Mouse (Mus musculus) midbrain, embryonic 16.5 days (tissue): ENCODE measurements around the gene Calm2. TPM values are rescaled to one million over a fixed set of nuclear protein-coding genes. Genes with fewer than 3 reads are reported as not detected.

Experiments used
- ATAC-seq: fragments of 200-750 bp; cut with Nextera tagmentation; 2 replicates; pipeline ENCODE4 v1.8.0; 2017; ENCODE audit warnings: moderate TSS enrichment
- H3K27ac ChIP-seq: fragments of 300-500 bp; sonication (generic); 2 replicates; pipeline ENCODE4 v1.5.1; 2014; ENCODE audit warnings: mild to moderate bottlenecking, low read length, mixed read lengths
- H3K27me3 ChIP-seq: fragments of 300-500 bp; sonication (generic); 2 replicates; pipeline ENCODE4 v1.6.1; 2014; ENCODE audit warnings: low read depth, low read length, mixed read lengths; ENCODE audit not compliant: control insufficient read depth, insufficient read depth
- H3K36me3 ChIP-seq: fragments of 300-500 bp; sonication (generic); 2 replicates; pipeline ENCODE4 v1.6.1; 2014; ENCODE audit warnings: mild to moderate bottlenecking, low read length, moderate library complexity, mixed read lengths; ENCODE audit not compliant: control insufficient read depth, insufficient read depth
- H3K4me1 ChIP-seq: fragments of 300-500 bp; sonication (generic); 2 replicates; pipeline ENCODE4 v1.6.1; 2014; ENCODE audit warnings: mild to moderate bottlenecking, low read length, mixed read lengths; ENCODE audit not compliant: control insufficient read depth, insufficient read depth
- H3K4me2 ChIP-seq: fragments of 300-500 bp; sonication (generic); 2 replicates; pipeline ENCODE4 v1.6.1; 2014; ENCODE audit warnings: mild to moderate bottlenecking, low read length, mixed read lengths
- H3K4me3 ChIP-seq: fragments of 300-500 bp; sonication (generic); 2 replicates; pipeline ENCODE4 v1.5.1; 2014; ENCODE audit warnings: low read depth, mild to moderate bottlenecking, low read length, moderate library complexity, mixed read lengths
- H3K9ac ChIP-seq: fragments of 300-500 bp; sonication (generic); 2 replicates; pipeline ENCODE4 v1.6.1; 2014; ENCODE audit warnings: low read depth, low read length, mixed read lengths
- H3K9me3 ChIP-seq: fragments of 300-500 bp; sonication (generic); replicated peaks from 2 replicates; pipeline ENCODE4 v1.6.1; 2014; ENCODE audit warnings: mild to moderate bottlenecking, low read length, mixed read lengths; ENCODE audit not compliant: control insufficient read depth, poor library complexity, severe bottlenecking
- WGBS: fragments of 180-500 bp; shearing (Covaris S2); extraction: QIAGEN DNeasy Blood & Tissue Kit; methylation state at CpG from one replicate; pipeline ENCODE4 v1.1.7; 2014; 5-methylcytosine and 5-hydroxymethylcytosine counted together
- polyA plus RNA-seq: library from polyadenylated mRNA; unstranded; fragments of >200 nt; fragmentation: Nextera tagmentation; extraction: Ambion mirVana; gene quantifications from 2 replicates; pipeline ENCODE4 v1.2.1, GENCODE M21; 2015

Gene Calm2
- 2,230 and 2,642 TPM in 2 replicates for polyA plus RNA-seq

DNA sequence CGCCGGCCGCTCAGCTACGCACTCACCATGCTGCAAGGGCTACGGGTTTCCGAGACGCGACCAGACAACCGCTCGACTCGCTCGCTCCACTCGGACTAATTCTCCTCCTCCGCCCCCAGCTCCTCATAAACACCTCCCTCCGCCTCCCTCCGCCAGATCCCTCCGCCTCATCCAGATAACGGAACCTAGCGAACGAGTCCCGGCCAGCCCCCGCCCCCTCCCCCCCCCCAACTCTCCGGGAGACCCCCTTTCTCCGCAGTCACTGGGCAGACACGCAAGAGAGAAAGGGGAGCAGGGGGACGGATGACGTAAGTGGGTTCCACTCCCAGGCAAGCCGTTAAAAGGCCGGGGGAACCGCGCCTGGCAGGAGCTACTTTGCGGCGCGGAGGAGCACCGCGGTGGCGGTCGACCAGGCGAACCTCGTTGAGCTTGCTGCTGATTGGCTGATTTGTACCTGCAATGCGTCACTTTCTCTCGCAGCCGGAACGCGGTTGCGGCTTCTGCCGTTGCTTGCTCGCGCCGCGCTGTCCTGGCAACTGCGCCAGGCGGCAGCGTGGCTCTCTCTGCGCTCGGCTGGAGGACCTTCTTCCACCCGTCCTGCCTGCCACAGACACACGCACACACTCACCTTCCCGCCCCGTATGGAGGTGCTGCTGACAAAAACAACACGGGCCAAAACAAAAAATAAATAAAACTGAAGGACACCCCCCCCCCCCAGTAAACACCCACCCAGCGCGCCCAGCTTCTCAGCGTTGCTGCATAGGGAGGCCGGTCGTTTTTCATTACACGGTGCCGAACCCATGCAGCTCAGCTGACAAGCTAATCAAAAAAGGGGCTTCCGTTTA lies at the start of gene Calm2:
Gene Calm2 (minus strand): TSS at position 169 of the 845 bp plus-strand sequence.
- under 1% methylated on average over 64 of the region's 69 CpGs for WGBS
- no peaks in the 10 kb centered on the region for H3K9me3 ChIP-seq
- peak within 1 kb of the TSS; percentile 86 for H3K4me2 ChIP-seq
- H3K9ac ChIP-seq: peak within 1 kb of the TSS; percentile 99
- H3K27me3 ChIP-seq: no peaks in the 10 kb centered on the region
- H3K4me3 ChIP-seq: peak within 1 kb of the TSS; percentile 97
- peak within 1 kb of the TSS; percentile 99 for H3K27ac ChIP-seq
- peaks cover 35% of the 10 kb centered on the region for H3K4me1 ChIP-seq
- H3K36me3 ChIP-seq: no peaks in the 10 kb centered on the region
- peak; percentile 93 for ATAC-seq

GRCm38 (mm10) chr17:87495504-87495903 lies 48.8 kb upstream of the Calm2 start:
- 93% methylated on average over 4 of the region's 4 CpGs for WGBS
- no peak for ATAC-seq
- H3K9me3 ChIP-seq: no peaks in the 10 kb centered on the region

GRCm38 (mm10) chr17:87494310-87494709 lies 47.6 kb upstream of the Calm2 start:
- H3K27ac ChIP-seq: no peak overlapping the region
- H3K4me1 ChIP-seq: peaks cover 7% of the 10 kb centered on the region
- H3K4me2 ChIP-seq: no peak overlapping the region
- no peak overlapping the region for H3K9ac ChIP-seq
- no peaks in the 10 kb centered on the region for H3K27me3 ChIP-seq
- H3K4me3 ChIP-seq: no peak overlapping the region
- no peaks in the 10 kb centered on the region for H3K9me3 ChIP-seq
- H3K36me3 ChIP-seq: no peaks in the 10 kb centered on the region
- ATAC-seq: no peak
- WGBS: 93% methylated on average over 4 of the region's 4 CpGs

More at GRCm38 (mm10) chr17:87495504-87495903, 48.8 kb upstream of the Calm2 start:
- H3K4me2 ChIP-seq: no peak overlapping the region
- H3K27me3 ChIP-seq: no peaks in the 10 kb centered on the region
- no peaks in the 10 kb centered on the region for H3K36me3 ChIP-seq
- peaks cover 3% of the 10 kb centered on the region; the same call in 1 of the 2 replicates for H3K4me1 ChIP-seq
- no peak overlapping the region for H3K9ac ChIP-seq
- no peak overlapping the region for H3K27ac ChIP-seq
- H3K4me3 ChIP-seq: no peak overlapping the region

DNA sequence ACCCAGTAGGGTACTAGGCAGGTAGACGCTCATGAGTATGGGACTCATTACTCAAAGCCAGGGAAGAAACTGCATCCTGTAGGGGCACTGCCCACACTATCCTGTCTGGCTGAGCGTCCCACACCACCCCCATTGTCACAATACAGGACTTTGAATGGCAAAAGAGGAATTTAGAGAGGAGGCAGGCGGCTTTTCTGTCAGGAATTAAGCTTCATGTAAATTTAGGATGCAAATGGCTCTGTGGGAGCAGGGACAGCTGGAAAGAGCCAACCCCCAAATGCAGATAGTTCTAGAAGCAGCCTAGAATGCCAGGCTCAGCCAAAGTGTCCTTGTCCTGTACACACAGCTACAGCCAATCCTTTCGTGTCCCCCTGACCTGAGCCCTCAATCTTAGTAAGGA lies 45.6 kb upstream of the Calm2 start:
- H3K36me3 ChIP-seq: no peaks in the 10 kb centered on the region
- H3K4me2 ChIP-seq: no peak overlapping the region
- no peak for ATAC-seq
- no peak overlapping the region for H3K9ac ChIP-seq
- H3K27ac ChIP-seq: no peak overlapping the region
- 44% methylated on average over 4 of the region's 4 CpGs for WGBS
- no peaks in the 10 kb centered on the region for H3K27me3 ChIP-seq
- no peaks in the 10 kb centered on the region for H3K9me3 ChIP-seq
- no peak overlapping the region for H3K4me3 ChIP-seq
- H3K4me1 ChIP-seq: peaks cover 7% of the 10 kb centered on the region

DNA sequence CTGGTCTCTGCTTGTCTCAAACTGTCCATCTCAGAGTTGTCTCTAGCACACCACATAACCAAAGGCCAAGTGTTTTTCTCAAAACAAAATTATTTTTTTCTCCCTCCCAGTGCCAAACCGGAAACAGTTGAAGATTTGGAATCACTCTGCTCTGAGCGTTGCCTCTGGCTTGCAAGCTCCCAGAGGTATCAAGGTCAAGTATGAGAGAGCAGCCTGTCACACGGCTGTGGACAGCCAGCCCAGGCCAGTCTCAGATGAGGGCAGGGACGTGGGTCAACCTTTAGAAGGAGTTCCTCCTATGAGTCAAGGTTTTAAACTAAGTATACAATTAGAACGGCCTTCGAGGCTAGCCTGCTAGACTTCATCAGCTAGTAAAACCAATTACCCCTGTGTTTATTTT lies 43.6 kb upstream of the Calm2 start:
- H3K4me1 ChIP-seq: peaks cover 7% of the 10 kb centered on the region
- no peak for ATAC-seq
- H3K4me2 ChIP-seq: no peak overlapping the region
- H3K36me3 ChIP-seq: no peaks in the 10 kb centered on the region
- H3K27ac ChIP-seq: peak overlapping the region; percentile 28; the same call in 1 of the 2 replicates
- no peak overlapping the region for H3K9ac ChIP-seq
- H3K27me3 ChIP-seq: no peaks in the 10 kb centered on the region; the same call in 1 of the 2 replicates
- H3K4me3 ChIP-seq: no peak overlapping the region
- H3K9me3 ChIP-seq: 0 out of 2 replicates have a peak, but pooled peaks cover 3% of the 10 kb centered on the region
- 54% methylated on average over 6 of the region's 6 CpGs for WGBS

GRCm38 (mm10) chr17:87485751-87486150 lies 39.0 kb upstream of the Calm2 start:
- Histone ChIP-seq H3K4me2 (no peak overlapping the region), H3K9me3 (0 out of 2 replicates have a peak, but pooled peaks cover 3% of the 10 kb centered on the region), H3K27me3 (no peaks in the 10 kb centered on the region; the same call in 1 of the 2 replicates), H3K4me1 (peaks cover 5% of the 10 kb centered on the region), H3K9ac (no peak overlapping the region), H3K4me3 (no peak overlapping the region), H3K36me3 (no peaks in the 10 kb centered on the region), H3K27ac (no peak overlapping the region)
- WGBS: 92% methylated on average over 5 of the region's 5 CpGs
- no peak for ATAC-seq

DNA sequence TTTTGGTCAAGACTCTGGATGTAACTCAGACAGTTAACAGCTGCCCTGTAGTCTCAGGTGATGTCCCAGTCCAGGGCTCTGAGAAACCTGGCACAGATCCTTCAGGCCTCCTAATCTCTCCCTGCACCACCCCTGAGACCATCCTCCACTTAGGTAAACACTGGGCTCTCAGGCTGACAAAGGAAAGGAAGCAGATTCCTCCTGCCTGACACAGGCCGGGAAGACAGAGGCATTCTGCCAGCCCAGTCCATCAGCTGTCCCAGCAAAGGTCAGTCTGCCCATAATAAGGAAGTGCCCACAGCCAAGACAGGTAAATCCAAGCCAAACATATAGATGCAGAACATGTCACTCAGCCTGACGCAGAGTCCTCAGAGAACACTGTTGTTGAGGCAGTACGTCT lies 36.1 kb upstream of the Calm2 start:
- Histone ChIP-seq H3K9me3 (0 out of 2 replicates have a peak, but pooled peaks cover 3% of the 10 kb centered on the region), H3K27me3 (no peaks in the 10 kb centered on the region; the same call in 1 of the 2 replicates), H3K9ac (no peak overlapping the region), H3K4me3 (no peak overlapping the region), H3K36me3 (no peaks in the 10 kb centered on the region), H3K27ac (no peak overlapping the region), H3K4me2 (no peak overlapping the region), H3K4me1 (no peaks in the 10 kb centered on the region; the same call in 1 of the 2 replicates)
- no peak for ATAC-seq
- 70% methylated on average over 3 of the region's 3 CpGs for whole genome bisulfite sequencing

DNA sequence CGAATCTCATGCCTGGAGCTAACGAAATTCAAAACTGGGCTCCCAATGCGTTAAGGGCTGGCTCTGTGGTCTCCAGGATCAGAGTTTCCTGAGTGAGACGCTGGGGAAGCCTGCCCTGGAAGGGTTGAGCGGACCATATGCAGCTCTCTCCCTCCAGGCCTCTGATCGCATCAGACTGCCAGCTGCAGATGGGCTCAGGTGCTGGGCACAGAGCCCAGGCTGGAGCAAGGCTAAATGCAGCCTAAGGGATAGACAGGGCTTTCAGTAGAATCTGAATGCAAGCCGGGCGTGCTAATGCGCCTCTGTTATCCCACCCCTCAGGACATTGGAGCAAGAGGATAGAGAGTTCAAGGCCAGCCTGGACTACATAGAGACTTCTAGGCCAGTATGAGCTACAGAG lies 31.8 kb upstream of the Calm2 start:
- 54% methylated on average over 9 of the region's 9 CpGs for WGBS
- Histone ChIP-seq H3K9me3 (no peaks in the 10 kb centered on the region), H3K9ac (no peak overlapping the region), H3K27me3 (no peaks in the 10 kb centered on the region), H3K27ac (0 out of 2 replicates have a peak overlapping the region, but pooled peaks have one; percentile 22), H3K4me1 (peaks cover 19% of the 10 kb centered on the region), H3K4me2 (no peak overlapping the region), H3K4me3 (no peak overlapping the region), H3K36me3 (no peaks in the 10 kb centered on the region)
- 0 out of 2 replicates have a peak, but pooled peaks have one; percentile 37 for ATAC-seq

DNA sequence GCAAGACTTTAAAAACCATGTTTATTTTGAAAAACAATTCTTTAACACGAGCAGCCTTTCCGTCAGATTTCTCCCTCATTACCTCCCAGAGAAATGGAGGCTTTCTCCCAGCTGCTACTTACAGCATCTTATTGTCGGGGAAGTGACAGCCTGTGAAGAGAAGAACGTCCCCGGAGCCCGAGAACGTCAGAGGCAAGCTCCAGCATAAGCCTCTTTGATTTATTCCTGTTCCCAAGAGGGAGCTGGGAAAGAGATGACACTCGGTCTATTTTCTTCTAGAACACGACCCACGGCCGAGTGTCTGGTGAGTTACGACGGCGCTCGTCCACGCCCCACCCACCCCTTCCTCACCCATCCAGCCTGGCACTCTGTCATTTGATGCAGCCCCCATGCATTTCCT lies 30.9 kb upstream of the Calm2 start:
- no peak for ATAC-seq
- no peaks in the 10 kb centered on the region for H3K27me3 ChIP-seq
- 49% methylated on average over 16 of the region's 16 CpGs for WGBS
- no peak overlapping the region for H3K27ac ChIP-seq
- no peaks in the 10 kb centered on the region for H3K9me3 ChIP-seq
- no peak overlapping the region for H3K4me3 ChIP-seq
- H3K36me3 ChIP-seq: no peaks in the 10 kb centered on the region
- no peak overlapping the region for H3K4me2 ChIP-seq
- H3K4me1 ChIP-seq: peaks cover 20% of the 10 kb centered on the region
- H3K9ac ChIP-seq: 0 out of 2 replicates have a peak overlapping the region, but pooled peaks have one; percentile 14
